Mouse (Mus musculus) lung, adult 2 months (tissue): ENCODE measurements around the gene Inpp4b. TPM values are rescaled to one million over a fixed set of nuclear protein-coding genes. Genes with fewer than 3 reads are reported as not detected.

Source experiments
- DNase-seq: peaks from one replicate; pipeline ENCODE4 v3.0.0; 2022
- H3K4me1 ChIP-seq: fragments of 200-500 bp; 2 replicates; pipeline ENCODE4 v1.6.1; 2011; ENCODE audit warnings: low read length; ENCODE audit not compliant: control insufficient read depth, insufficient read depth
- H3K4me3 ChIP-seq: fragments of 200-500 bp; replicated peaks from 2 replicates; pipeline ENCODE3; 2011; ENCODE audit warnings: low read depth, mild to moderate bottlenecking, control low read depth, low read length; ENCODE audit errors: extremely low read depth
- CTCF ChIP-seq: fragments of 200-500 bp; IDR thresholded peaks from 2 replicates; pipeline ENCODE4 v1.5.1; 2011; ENCODE audit warnings: mild to moderate bottlenecking, low read length, control low read depth; ENCODE audit not compliant: insufficient read depth
- POLR2A ChIP-seq: fragments of 200-500 bp; IDR thresholded peaks from 2 replicates; pipeline ENCODE4 v1.6.1; 2011; ENCODE audit warnings: low read depth, mild to moderate bottlenecking, control low read depth, low read length, borderline replicate concordance; ENCODE audit errors: extremely low read depth
- WGBS: fragments of 180-500 bp; shearing (Covaris S2); methylation state at CpG from one replicate; pipeline ENCODE4 v1.1.7; 2018; 5-methylcytosine and 5-hydroxymethylcytosine counted together
- polyA plus RNA-seq: library from polyadenylated mRNA; depleted of rRNA; stranded (reverse); fragments of >200 nt; gene quantifications from 2 replicates; pipeline ENCODE4 v1.2.3, GENCODE M21; 2012

Inpp4b gene
- polyA plus RNA-seq, 1 experiment, result 2.6 TPM

- no peaks in the 10 kb centered on the region for H3K4me1 ChIP-seq
- 54% methylated on average over 3 of the region's 3 CpGs for WGBS
- no peak overlapping the region for H3K4me3 ChIP-seq
- no peak for TF ChIP-seq CTCF
- TF ChIP-seq POLR2A, result no peak
- DNase-seq, result no peak
These were observed 537.7 kb downstream of the Inpp4b start for GRCm38 (mm10) chr8:81880071-81880470.

- Histone ChIP-seq H3K4me3 (no peak overlapping the region), H3K4me1 (no peaks in the 10 kb centered on the region)
- no peak for TF ChIP-seq POLR2A
- no peak for TF ChIP-seq CTCF
- WGBS, result 87% methylated on average over 5 of the region's 5 CpGs
- DNase-seq, result no peak
These were observed 541.8 kb downstream of the Inpp4b start for GRCm38 (mm10) chr8:81884195-81884594.

- TF ChIP-seq POLR2A (no peak), CTCF (no peak)
- DNase-seq, result no peak
These were observed 546.5 kb downstream of the Inpp4b start for GRCm38 (mm10) chr8:81888843-81889242.

GRCm38 (mm10) chr8:81893292-81893691, 550.9 kb downstream of the Inpp4b start:
- DNase-seq, result no peak
- no peak for TF ChIP-seq CTCF
- no peak for TF ChIP-seq POLR2A
- H3K4me1 ChIP-seq, result no peaks in the 10 kb centered on the region
- no peak overlapping the region for H3K4me3 ChIP-seq
- WGBS, result 100% methylated on average over 1 of the region's 1 CpGs

More at GRCm38 (mm10) chr8:81888843-81889242, 546.5 kb downstream of the Inpp4b start:
- no peak overlapping the region for H3K4me3 ChIP-seq
- no peaks in the 10 kb centered on the region for H3K4me1 ChIP-seq

DNA sequence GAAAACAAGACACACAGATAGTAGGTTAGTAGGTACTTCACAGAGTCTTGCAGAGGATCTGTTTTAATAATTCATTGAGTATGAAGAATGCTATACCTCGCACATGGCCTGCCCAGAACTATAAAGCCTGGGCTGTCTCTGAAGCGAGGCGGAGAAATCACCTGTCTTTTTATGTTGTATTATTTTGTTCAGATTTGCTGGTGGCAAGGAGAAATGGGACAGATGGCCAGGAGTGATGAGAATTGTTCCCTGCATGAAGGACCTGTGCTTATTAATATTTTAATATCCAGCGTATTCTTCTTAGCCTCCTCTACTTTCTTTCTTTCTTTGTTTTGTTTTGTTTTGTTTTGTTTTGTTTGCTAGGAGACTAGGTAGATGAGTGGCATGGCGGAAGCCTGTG, 604.5 kb downstream of the Inpp4b start:
- DNase-seq, result no peak
- H3K4me3 ChIP-seq, result no peak overlapping the region
- TF ChIP-seq CTCF (no peak), POLR2A (no peak)
- 91% methylated on average over 5 of the region's 5 CpGs for WGBS
- no peaks in the 10 kb centered on the region for H3K4me1 ChIP-seq

DNA sequence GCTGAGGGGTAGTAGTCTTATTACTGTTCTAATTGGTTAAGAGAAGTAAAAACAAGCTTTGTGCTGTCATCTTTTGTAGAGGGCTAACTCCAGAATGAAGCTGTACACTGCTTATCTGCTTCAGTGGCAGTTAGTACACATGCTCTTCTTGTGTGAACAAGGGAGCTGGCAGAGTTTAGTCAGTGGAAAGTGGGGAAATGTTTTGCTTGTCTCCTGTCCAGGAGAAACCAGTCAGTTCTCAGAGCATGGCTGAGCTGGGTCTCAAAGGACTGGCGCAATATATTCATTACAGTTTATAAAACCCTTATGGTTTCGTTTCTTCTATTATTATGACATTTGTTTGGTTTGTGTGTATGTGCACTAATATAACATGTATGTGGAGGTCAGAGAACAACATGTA, 610.7 kb downstream of the Inpp4b start:
- TF ChIP-seq POLR2A (no peak), CTCF (no peak)
- WGBS, result 78% methylated on average over 2 of the region's 2 CpGs
- H3K4me3 ChIP-seq, result no peak overlapping the region
- DNase-seq, result no peak
- no peaks in the 10 kb centered on the region for H3K4me1 ChIP-seq

- WGBS, result 73% methylated on average over 8 of the region's 8 CpGs
- no peak for DNase-seq
- Histone ChIP-seq H3K4me1 (no peaks in the 10 kb centered on the region), H3K4me3 (no peak overlapping the region)
- TF ChIP-seq POLR2A, result no peak
- TF ChIP-seq CTCF, result no peak
These were observed 642.8 kb downstream of the Inpp4b start for GRCm38 (mm10) chr8:81985128-81985665.

DNA sequence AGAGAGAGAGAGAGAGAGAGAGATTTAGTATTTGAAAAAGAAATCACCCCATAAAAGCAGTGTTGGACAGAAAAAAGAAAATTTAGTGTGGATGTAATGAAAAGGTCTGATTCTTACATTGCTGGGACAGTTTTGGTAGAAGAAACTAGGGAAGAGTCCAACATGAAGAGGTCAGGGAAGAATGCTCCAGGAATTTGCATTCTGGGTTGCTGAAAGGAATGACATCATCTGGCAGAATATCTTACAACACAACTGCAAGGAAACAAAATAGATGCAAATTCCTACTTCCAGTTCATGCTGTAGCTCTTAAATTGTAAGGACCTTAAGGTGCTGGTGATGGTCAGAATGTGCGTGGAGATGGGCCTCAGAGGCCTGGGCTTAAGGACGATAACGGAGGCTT, 650.6 kb downstream of the Inpp4b start:
- WGBS, result 93% methylated on average over 3 of the region's 3 CpGs
- no peak for DNase-seq
- TF ChIP-seq POLR2A (no peak), CTCF (no peak)
- Histone ChIP-seq H3K4me3 (no peak overlapping the region), H3K4me1 (no peaks in the 10 kb centered on the region)

- Histone ChIP-seq H3K4me3 (no peak overlapping the region), H3K4me1 (no peaks in the 10 kb centered on the region)
- 74% methylated on average over 3 of the region's 3 CpGs for WGBS
- no peak for TF ChIP-seq CTCF
- TF ChIP-seq POLR2A, result no peak
- DNase-seq, result no peak
These were observed 653.9 kb downstream of the Inpp4b start for GRCm38 (mm10) chr8:81996239-81996638.

- DNase-seq, result no peak
- WGBS, result 94% methylated on average over 1 of the region's 1 CpGs
- no peak for TF ChIP-seq POLR2A
- Histone ChIP-seq H3K4me3 (no peak overlapping the region), H3K4me1 (no peaks in the 10 kb centered on the region)
These were observed 654.5 kb downstream of the Inpp4b start for GRCm38 (mm10) chr8:81996823-81997222.
